Comparison of ENCODE assay signal across 14 mouse cellular contexts in genomic region chr4:107988931-107989330, GRCm38 (mm10). TPM values are rescaled to one million over a fixed set of nuclear protein-coding genes. Genes with fewer than 3 reads are reported as not detected.
A peak's percentile ranks its signal among the peaks of the same experiment; 100 is the strongest.
DNase-seq lines count a peak whose midpoint lies in the region; ATAC-seq lines count a peak whose summit lies in the region.
"Had no signal": no experiment of that assay in that cellular context is flagged by ENCODE, and none has a peak within 500 bp of the region (broad histone marks: within the 10 kb centered on the region; RNA-seq: fewer than 3 reads in every experiment).

No protein-coding gene starts in this region.

- H3K36me3 ChIP-seq in splenic B cell, adult 2 months (ENCODE audit: control insufficient read depth, insufficient read depth, low read length, poor library complexity, severe bottlenecking), result no peaks in the 10 kb centered on the region
- H3K36me3 ChIP-seq: hindbrain, embryonic 12.5 days; kidney, embryonic 15.5 days had no signal

- H3K27me3 ChIP-seq in splenic B cell, adult 2 months (ENCODE audit: control insufficient read depth, insufficient read depth, low read length, poor library complexity, severe bottlenecking), result no peaks in the 10 kb centered on the region
- H3K27me3 ChIP-seq: hindbrain, embryonic 12.5 days had no signal

- DNase-seq in CD4-positive, CD25-positive, alpha-beta regulatory T cell, adult 2 months (ENCODE audit: low read depth, low spot score), result peak; percentile 19
- DNase-seq in lung, postnatal 10 days, result peak; percentile 32
- peak; percentile 78 for DNase-seq in splenic B cell, adult 2 months (ENCODE audit: low read depth, low spot score)
- no peak for DNase-seq in right cerebral cortex, postnatal 10 days (ENCODE audit: low spot score in 2 of 2)
- no peak for DNase-seq in adrenal gland, postnatal 14 days
- no peak for DNase-seq in layer of hippocampus, postnatal 14 days (ENCODE audit: low spot score in 2 of 2)
- DNase-seq: right cerebral cortex, postnatal 4 days had no signal

- ATAC-seq in CD4-positive, CD25-positive, alpha-beta regulatory T cell, adult 4 months, result no peak
- peak; percentile 98 for ATAC-seq in common myeloid progenitor, adult 5-6 weeks (replicated peaks; ENCODE audit: low read depth, poor library complexity, severe bottlenecking)
- ATAC-seq: forebrain, embryonic 16.5 days had no signal

RNA-seq across cellular contexts. Expression of gene Slc1a7, which starts 20.8 kb away (rescaled TPM):
- polyA plus RNA-seq in CD4-positive, CD25-positive, alpha-beta regulatory T cell, adult 4 months (2017; shearing (Covaris generic)), result not detected
- total RNA-seq in common myeloid progenitor, adult 5-6 weeks (2017), result not detected in 2 replicates
- total RNA-seq in adrenal gland, postnatal 14 days (2021), result 0.26 and 0.44 TPM in 2 replicates
- under 1 TPM in 1 of 2 experiments, not detected in 1; 0.12 TPM for total RNA-seq in layer of hippocampus, postnatal 14 days (2021)
- polyA plus RNA-seq: forebrain, embryonic 16.5 days; hindbrain, embryonic 12.5 days; kidney, embryonic 15.5 days; liver, embryonic 16.5 days; neural tube, embryonic 11.5 days had no signal

Comparison
In these comparisons a context has a peak if more than half of its experiments do, and no peak if none do; other contexts are left out.
1. DNase-seq: peak in CD4-positive, CD25-positive, alpha-beta regulatory T cell, adult 2 months (single experiment), lung, postnatal 10 days (single experiment) and splenic B cell, adult 2 months (single experiment); none in right cerebral cortex, postnatal 10 days (0 of 2), adrenal gland, postnatal 14 days (single experiment) and layer of hippocampus, postnatal 14 days (0 of 2).